Mouse (Mus musculus) forebrain, embryonic 16.5 days (tissue): ENCODE measurements around the gene Tifab. TPM values are rescaled to one million over a fixed set of nuclear protein-coding genes. Genes with fewer than 3 reads are reported as not detected.
"Not testable (repeated sequence)": the region's sequence is repeated elsewhere in the genome, so short reads cannot be mapped to it uniquely, and the experiment has no call there.

Experiments used
- ATAC-seq: fragments of 200-750 bp; cut with Nextera tagmentation; 2 replicates; pipeline ENCODE4 v1.8.0; 2017; ENCODE audit warnings: mild to moderate bottlenecking, moderate library complexity
- H3K27ac ChIP-seq: fragments of 300-500 bp; sonication (generic); 2 replicates; pipeline ENCODE4 v1.5.1; 2014; ENCODE audit warnings: low read length, control low read depth
- H3K27me3 ChIP-seq: fragments of 300-500 bp; sonication (generic); replicated peaks from 2 replicates; pipeline ENCODE4 v1.6.1; 2014; ENCODE audit warnings: low read length; ENCODE audit not compliant: control insufficient read depth, insufficient read depth
- H3K36me3 ChIP-seq: fragments of 300-500 bp; sonication (generic); 2 replicates; pipeline ENCODE4 v1.6.1; 2014; ENCODE audit not compliant: control insufficient read depth, insufficient read depth
- H3K4me1 ChIP-seq: fragments of 300-500 bp; sonication (generic); replicated peaks from 2 replicates; pipeline ENCODE4 v1.6.1; 2014; ENCODE audit warnings: low read length; ENCODE audit not compliant: control insufficient read depth, insufficient read depth
- H3K4me2 ChIP-seq: fragments of 300-500 bp; sonication (generic); 2 replicates; pipeline ENCODE4 v1.6.1; 2014; ENCODE audit warnings: mild to moderate bottlenecking, low read length, control low read depth
- H3K4me3 ChIP-seq: fragments of 300-500 bp; sonication (generic); replicated peaks from 2 replicates; pipeline ENCODE4 v1.5.1; 2014; ENCODE audit warnings: mild to moderate bottlenecking, low read length, control low read depth
- H3K9ac ChIP-seq: fragments of 300-500 bp; sonication (generic); replicated peaks from 2 replicates; pipeline ENCODE4 v1.6.1; 2014; ENCODE audit warnings: low read depth, low read length, control low read depth
- H3K9me3 ChIP-seq: fragments of 300-500 bp; sonication (generic); 2 replicates; pipeline ENCODE4 v1.6.1; 2016; ENCODE audit warnings: low read length; ENCODE audit not compliant: control insufficient read depth
- WGBS: fragments of 180-500 bp; shearing (Covaris S2); extraction: QIAGEN DNeasy Blood & Tissue Kit; methylation state at CpG from one replicate; pipeline ENCODE4 v1.1.7; 2014; 5-methylcytosine and 5-hydroxymethylcytosine counted together
- polyA plus RNA-seq: library from polyadenylated mRNA; unstranded; fragments of >200 nt; fragmentation: Nextera tagmentation; extraction: Ambion mirVana; gene quantifications from 2 replicates; pipeline ENCODE4 v1.2.1, GENCODE M21; 2015

Tifab gene
- polyA plus RNA-seq, 1 experiment from 2014 or later: 1.2 TPM

DNA sequence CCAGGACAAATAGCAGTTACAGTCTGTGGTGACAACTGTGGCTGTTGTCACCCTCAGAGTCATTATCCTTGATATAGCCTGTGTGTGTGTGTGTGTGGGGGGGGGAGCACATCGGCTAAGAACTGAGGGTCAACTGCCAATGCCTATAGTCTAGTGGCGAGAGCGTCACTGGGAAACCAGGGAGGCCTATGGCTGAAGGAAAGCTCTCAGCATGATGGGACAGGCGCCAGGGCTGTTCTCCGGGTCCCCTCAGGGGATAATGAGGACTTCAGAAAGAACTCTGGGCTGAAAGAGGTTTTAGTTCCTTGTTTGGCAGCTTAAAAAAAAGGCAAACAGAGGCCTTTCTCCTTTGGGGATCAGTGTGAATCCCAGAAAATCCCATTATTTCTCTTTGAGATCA lies 35.9 kb upstream of the Tifab start:
- no peaks in the 10 kb centered on the region for H3K27me3 ChIP-seq
- H3K36me3 ChIP-seq: no peaks in the 10 kb centered on the region
- H3K27ac ChIP-seq: no peak overlapping the region
- H3K4me1 ChIP-seq: peaks cover 9% of the 10 kb centered on the region; the same call in 1 of the 2 replicates
- no peak for ATAC-seq
- no peak overlapping the region for H3K4me3 ChIP-seq
- no peak overlapping the region for H3K9ac ChIP-seq
- WGBS: 5% methylated on average over 5 of the region's 5 CpGs
- peaks cover 4% of the 10 kb centered on the region; the same call in 1 of the 2 replicates for H3K9me3 ChIP-seq
- no peak overlapping the region for H3K4me2 ChIP-seq

GRCm38 (mm10) chr13:56209067-56209411 lies 30.4 kb upstream of the Tifab start:
- H3K27me3 ChIP-seq: no peaks in the 10 kb centered on the region
- 11% methylated on average over 8 of the region's 8 CpGs for WGBS

GRCm38 (mm10) chr13:56208225-56209066 lies 29.8 kb upstream of the Tifab start:
- Histone ChIP-seq H3K27me3 (no peaks in the 10 kb centered on the region), H3K4me3 (peak overlapping the region; percentile 14; the same call in 1 of the 2 replicates)
- peak; percentile 90 for ATAC-seq

More at GRCm38 (mm10) chr13:56209067-56209411, 30.4 kb upstream of the Tifab start:
- Histone ChIP-seq H3K27ac (peak overlapping the region; percentile 15), H3K4me3 (no peak overlapping the region), H3K9ac (peak overlapping the region; percentile 49), H3K9me3 (peaks cover 4% of the 10 kb centered on the region; the same call in 1 of the 2 replicates), H3K36me3 (no peaks in the 10 kb centered on the region), H3K4me1 (peaks cover 15% of the 10 kb centered on the region), H3K4me2 (peak overlapping the region; percentile 53)
- ATAC-seq: peak; percentile 39; the same call in 1 of the 2 replicates

DNA sequence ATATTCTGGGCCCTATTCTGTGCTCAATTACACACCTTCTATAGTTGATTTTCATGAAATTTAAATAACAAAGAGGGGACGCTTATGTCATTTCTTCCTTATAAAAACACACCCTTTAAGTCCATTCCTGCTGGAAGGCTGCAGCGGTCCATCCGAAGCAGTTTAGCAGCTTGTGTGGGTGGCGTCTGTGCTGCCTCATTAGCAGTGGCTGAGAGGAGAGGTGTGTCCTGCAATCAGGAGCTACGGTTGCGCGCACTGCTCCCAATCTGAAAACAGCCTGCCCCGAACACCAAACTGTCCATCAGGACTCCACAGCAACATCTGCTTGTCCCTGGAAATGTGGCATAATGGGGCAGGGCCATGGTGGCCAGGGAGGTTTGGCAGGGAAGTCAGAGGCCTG lies 20.8 kb upstream of the Tifab start:
- peak; percentile 31; the same call in 1 of the 2 replicates for ATAC-seq
- Histone ChIP-seq H3K9ac (no peak overlapping the region), H3K4me1 (no peaks in the 10 kb centered on the region), H3K4me2 (no peak overlapping the region), H3K9me3 (no peaks in the 10 kb centered on the region), H3K27ac (no peak overlapping the region), H3K36me3 (no peaks in the 10 kb centered on the region), H3K4me3 (no peak overlapping the region), H3K27me3 (0 out of 2 replicates have a peak, but pooled peaks cover 2% of the 10 kb centered on the region)
- WGBS: 23% methylated on average over 8 of the region's 8 CpGs

More at GRCm38 (mm10) chr13:56208225-56209066, 29.8 kb upstream of the Tifab start:
- WGBS: 1% methylated on average over 35 of the region's 35 CpGs
- Histone ChIP-seq H3K4me2 (peak overlapping the region; percentile 53), H3K36me3 (no peaks in the 10 kb centered on the region), H3K9me3 (peaks cover 4% of the 10 kb centered on the region; the same call in 1 of the 2 replicates), H3K4me1 (peaks cover 15% of the 10 kb centered on the region), H3K9ac (peak overlapping the region; percentile 49), H3K27ac (peak overlapping the region; percentile 15)

- no peak overlapping the region for H3K4me2 ChIP-seq
- WGBS: 8% methylated on average over 15 of the region's 15 CpGs
Measured at GRCm38 (mm10) chr13:56197473-56198266, 19.0 kb upstream of the Tifab start.

GRCm38 (mm10) chr13:56197031-56197430 lies 18.3 kb upstream of the Tifab start:
- H3K27me3 ChIP-seq: 0 out of 2 replicates have a peak, but pooled peaks cover 2% of the 10 kb centered on the region
- H3K9me3 ChIP-seq: no peaks in the 10 kb centered on the region
- H3K4me2 ChIP-seq: no peak overlapping the region
- WGBS: 69% methylated on average over 12 of the region's 12 CpGs
- H3K27ac ChIP-seq: no peak overlapping the region
- no peaks in the 10 kb centered on the region for H3K36me3 ChIP-seq
- no peaks in the 10 kb centered on the region for H3K4me1 ChIP-seq
- H3K4me3 ChIP-seq: no peak overlapping the region
- no peak overlapping the region for H3K9ac ChIP-seq
- ATAC-seq: no peak

More at GRCm38 (mm10) chr13:56197473-56198266, 19.0 kb upstream of the Tifab start:
- Histone ChIP-seq H3K4me3 (no peak overlapping the region), H3K27ac (no peak overlapping the region), H3K4me1 (no peaks in the 10 kb centered on the region), H3K27me3 (0 out of 2 replicates have a peak, but pooled peaks cover 2% of the 10 kb centered on the region), H3K36me3 (no peaks in the 10 kb centered on the region), H3K9ac (no peak overlapping the region), H3K9me3 (no peaks in the 10 kb centered on the region)
- ATAC-seq: peak; percentile 80

DNA sequence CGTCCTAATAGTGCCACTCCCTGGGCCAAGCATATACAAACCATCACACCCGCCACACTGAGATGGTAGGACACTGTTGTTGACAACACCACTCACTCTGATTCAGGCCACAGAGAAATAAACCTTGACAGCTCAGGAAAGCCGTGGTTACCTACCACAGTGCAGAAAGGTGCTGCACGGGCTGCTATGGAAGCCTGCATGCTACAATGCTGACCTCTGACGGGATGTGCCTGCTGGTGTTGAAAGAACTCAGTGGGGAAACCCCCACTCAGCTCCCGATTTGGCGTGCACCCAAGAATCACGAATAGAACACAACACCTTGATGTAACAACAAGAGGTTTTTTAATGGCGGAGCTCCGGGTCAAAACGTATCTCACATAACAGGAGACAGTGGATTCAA lies 17.1 kb upstream of the Tifab start:
- not testable (repeated sequence) for H3K4me3 ChIP-seq, H3K36me3 ChIP-seq, H3K27me3 ChIP-seq, ATAC-seq, H3K27ac ChIP-seq, H3K4me1 ChIP-seq, H3K9me3 ChIP-seq, H3K4me2 ChIP-seq, H3K9ac ChIP-seq
- 74% methylated on average over 11 of the region's 11 CpGs for WGBS

DNA sequence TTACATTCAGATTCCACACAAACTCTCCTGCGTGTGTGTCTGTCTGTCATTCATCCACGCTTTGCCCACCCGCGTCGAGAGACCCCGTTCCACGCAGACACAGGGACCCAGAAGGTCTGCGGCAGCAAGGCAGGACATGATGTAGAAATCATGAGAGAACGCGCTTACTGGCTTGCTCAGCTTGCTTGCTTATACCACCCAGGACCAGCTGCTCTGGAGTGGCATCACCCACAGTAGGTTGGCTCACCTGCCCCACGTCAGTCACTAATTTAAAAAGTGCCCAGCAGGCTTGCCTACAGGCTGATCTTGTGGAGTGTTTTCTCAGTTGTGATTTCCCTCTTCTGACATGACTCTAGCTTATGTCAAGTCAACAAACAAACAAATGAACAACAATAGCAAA lies 15.5 kb upstream of the Tifab start:
- not testable (repeated sequence) for H3K9me3 ChIP-seq, H3K4me3 ChIP-seq, H3K4me2 ChIP-seq, H3K27me3 ChIP-seq, H3K27ac ChIP-seq, H3K9ac ChIP-seq, ATAC-seq, H3K36me3 ChIP-seq, H3K4me1 ChIP-seq
- 94% methylated on average over 11 of the region's 11 CpGs for WGBS

- Histone ChIP-seq H3K4me1 (no peaks in the 10 kb centered on the region), H3K9ac (no peak overlapping the region), H3K36me3 (no peaks in the 10 kb centered on the region), H3K27me3 (no peaks in the 10 kb centered on the region), H3K4me2 (no peak overlapping the region), H3K4me3 (no peak overlapping the region), H3K27ac (no peak overlapping the region), H3K9me3 (no peaks in the 10 kb centered on the region)
- 45% methylated on average over 3 of the region's 3 CpGs for WGBS
- ATAC-seq: no peak
Measured at GRCm38 (mm10) chr13:56191225-56191624, 12.5 kb upstream of the Tifab start.
